Mouse (Mus musculus): ENCODE measurements at regions not wholly inside any gene's neighbourhood (a gene's known extent, or its start where the extent isn't known, plus 50 kb on each side); places are given as distances from the start of the nearest gene placed in this dataset.

DNA sequence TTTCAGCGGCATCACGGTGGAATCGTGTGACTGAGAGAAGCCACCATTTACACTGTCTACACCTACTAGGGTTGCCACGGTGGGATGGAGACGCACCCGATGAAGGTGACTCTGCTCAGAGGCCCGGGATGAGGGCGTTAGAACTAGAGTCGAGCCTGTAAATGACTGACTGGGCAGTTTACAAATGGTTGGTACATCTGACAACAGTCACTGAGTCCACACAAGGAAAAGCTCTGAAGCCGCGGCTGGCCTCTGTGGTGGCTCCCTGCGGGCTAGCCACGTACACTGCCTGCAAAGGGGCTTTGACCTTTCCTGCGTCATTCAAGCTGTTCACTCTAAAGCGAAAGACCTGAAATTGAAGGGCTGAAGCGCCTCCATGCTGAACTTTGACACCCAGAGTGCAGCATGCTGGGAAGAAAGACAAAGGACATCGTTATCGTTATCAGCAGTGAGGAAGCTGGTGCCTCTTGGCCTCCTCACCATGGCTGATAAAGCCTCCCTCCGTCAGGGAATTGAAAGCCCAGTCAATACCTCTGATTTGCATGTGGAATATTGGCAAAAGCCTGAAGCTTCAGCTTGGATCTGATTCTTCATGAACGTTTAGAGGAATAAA lies 462.1 kb upstream of the Arglu1 start:
- no peak for DNase-seq (ENCODE audit: low read depth, low spot score)

DNA sequence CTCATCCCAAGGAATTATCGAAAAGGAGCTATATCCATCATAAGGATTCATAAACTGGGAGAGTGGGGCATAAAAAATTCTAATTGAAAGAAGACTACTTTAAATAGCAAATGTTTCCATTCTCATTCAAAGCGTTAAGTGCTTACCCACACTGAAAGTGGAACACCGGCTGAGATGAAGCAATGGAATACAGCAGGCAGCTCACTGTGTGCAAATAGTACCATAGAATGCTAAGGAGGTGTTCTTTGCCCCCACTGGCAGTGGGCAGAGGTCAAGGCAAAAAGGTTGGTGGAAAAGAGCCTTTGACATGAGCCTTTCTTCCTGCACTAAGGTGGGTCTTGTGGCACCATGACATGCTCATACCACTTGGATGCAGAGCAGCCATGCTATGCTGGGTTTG lies 454.0 kb upstream of the Arglu1 start:
- DNase-seq (ENCODE audit: low read depth, low spot score) = no peak

DNA sequence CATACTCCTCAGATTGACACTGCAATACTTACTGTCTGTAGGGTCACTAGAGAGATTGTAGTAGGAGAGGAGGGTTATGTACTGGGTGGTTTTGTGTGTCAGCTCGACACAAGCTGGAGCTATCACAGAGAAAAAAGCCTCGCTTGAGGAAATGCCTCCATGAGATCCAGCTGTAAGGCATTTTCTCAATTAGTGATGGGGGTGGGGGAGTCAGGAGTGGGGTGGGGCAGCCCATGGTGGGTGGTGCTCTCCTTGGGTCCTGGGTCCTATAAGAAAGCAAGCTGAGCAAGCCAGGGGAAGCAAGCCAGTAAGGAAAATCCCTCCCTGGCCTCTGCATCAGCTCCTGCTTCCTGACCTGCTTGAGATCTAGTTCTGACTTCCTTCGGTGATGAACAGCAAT lies 449.5 kb upstream of the Arglu1 start:
- DNase-seq (ENCODE audit: low read depth, low spot score) = no peak

DNA sequence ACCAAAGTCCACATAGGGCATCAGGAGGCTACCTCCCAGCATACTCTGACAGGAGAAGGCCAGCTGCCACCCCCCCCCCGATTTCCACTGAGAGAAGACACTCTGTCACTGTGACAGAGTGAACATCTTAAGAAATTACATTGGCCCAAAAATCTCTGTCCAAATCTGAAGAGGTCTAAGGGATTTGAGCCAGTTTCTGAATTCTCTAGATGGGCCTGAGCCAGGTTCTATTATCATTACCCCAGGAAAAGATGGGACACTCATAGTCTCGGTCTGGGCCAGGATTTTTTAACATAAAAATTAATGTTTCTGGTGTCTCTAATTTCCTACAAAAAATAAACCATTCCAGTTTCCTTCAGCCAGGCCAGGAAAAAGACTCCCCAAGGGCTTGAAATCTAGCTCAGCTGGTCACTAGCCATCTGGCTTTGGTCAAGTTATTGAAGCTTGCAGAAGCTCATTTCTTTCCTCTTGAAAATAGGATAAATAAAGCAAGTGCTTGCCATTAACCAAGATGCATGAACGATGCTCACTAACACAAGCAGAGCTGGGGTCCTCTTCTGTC lies 448.8 kb upstream of the Arglu1 start:
- DNase-seq (ENCODE audit: low read depth, low spot score) = peak; percentile 59

DNA sequence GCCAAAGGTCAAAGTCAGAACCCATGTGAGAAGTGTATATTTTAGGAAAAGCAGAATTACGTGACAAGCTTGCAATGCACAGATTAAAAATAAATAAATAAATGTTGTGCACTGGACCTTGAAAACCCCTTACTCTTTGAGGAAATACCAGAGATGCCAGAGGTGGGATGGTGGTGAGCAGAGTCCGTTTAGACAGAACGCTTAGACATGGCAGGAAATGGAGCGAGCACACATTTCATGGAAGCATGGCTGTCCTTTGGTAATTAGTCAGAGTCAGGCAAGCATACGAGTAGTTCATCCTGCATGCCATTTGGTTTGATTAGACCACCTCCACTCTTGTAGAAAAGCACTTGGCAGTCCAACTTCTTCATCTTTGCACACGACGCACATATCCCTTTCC lies 443.4 kb upstream of the Arglu1 start:
- DNase-seq (ENCODE audit: low read depth, low spot score) = no peak

DNA sequence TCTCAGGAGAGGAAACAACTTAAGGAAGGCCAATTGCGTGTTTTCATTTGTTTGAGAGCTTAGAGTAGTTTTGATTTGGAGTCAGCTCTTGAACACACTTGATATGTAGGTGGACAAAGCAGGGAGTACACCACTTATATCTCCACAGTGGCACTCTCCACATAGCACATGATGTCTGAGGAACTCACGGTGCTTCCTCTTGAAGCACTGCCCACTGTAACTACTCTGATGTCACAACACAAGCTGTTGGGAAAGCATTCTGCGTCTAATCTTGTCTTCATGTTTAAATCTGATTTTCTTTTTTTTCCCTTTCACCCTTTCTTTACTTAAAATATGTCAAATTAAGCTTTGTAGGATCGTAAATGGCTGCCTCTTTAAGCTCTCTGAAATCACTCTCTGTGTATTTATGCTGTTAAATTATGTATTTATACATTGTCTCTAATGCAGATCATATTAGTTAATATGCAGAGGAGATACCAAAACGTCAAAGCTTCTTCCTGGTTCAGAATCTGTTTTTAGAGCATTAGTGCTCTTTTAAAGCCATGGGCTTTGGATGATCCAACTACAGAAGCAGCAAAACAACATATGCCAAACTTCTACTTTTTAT lies 442.4 kb upstream of the Arglu1 start:
- no peak for DNase-seq (ENCODE audit: low read depth, low spot score)

DNA sequence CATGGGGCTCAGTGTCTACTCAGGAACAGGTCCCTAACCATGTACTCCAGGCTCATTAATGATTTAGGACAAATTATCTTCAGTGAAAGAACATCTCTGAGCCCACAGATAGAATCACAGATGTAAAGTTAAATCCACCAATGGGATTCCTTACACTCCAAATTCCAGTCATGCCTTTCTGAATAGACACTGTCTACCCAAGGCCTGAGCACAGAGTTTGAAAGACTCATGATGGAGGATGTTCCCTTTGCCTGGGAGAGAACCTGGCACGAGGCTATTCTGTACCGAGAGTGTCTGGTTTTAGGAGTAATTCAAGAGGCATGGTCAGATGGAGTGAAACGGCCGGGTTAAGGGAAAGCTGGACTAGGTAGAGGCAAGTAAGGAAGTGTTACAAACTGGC lies 440.9 kb upstream of the Arglu1 start:
- DNase-seq (ENCODE audit: low read depth, low spot score) = no peak

DNA sequence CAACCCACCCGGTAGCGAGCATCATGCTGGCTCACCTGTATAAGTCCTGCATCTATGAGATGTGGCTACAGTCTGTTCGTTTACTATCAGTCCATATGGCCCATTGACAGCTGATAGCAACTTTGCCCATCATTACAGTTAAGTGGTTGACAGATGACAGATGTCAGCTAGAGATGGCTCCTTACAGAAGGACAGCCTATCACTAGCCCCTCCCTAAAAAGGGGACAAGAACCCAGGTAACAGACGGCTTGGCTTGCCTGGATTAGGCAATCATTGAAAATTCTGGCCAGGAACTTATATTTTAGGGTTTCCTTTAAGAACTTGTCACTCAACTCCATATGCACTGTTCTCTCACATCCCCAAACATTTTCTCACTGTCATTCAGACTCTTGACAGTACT lies 434.2 kb upstream of the Arglu1 start:
- no peak for DNase-seq (ENCODE audit: low read depth, low spot score)

DNA sequence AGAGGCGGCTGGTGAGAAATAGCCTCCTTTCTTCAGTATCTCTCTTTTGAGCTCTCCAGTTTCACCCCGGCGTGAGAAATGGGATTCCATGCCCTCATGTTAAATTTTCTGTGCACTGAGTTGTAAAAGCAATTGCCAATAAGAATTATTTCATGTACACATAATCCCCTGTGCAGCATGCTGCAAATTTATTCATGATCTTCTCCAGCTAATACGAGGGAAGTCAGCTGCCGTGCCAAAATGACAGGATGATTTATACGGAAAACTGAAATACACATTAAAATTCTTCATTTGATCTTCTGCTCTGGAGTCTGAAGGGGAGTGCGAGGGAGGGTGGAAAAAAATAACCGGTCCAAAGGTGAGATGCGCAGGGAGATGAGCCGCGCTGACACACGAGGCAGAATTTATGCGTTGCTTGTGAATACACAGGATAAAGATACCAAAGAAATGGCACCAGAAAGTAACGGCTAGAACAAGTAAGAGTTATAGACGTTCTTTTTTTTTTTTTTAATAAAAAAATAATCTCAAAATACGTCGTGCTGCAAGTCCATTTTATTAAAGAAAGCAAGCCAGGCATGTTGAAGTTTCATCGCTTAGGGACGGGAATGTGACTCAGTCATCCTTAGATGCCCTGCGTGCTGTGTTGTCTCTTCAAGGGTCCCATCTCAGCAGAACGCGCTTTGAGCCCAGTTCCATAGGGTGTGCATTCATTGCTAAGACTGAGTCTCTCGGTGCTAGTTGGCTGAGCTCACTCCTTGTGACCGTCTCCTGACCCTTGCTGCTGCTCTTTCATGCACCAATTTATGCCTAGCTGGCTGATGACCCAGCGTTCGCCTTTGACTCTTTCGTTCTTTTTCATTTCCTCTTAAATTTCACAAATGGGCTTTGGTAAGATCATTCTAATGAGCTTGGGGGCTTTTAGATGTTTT lies 427.8 kb upstream of the Arglu1 start:
- DNase-seq (ENCODE audit: low read depth, low spot score) = no peak

DNA sequence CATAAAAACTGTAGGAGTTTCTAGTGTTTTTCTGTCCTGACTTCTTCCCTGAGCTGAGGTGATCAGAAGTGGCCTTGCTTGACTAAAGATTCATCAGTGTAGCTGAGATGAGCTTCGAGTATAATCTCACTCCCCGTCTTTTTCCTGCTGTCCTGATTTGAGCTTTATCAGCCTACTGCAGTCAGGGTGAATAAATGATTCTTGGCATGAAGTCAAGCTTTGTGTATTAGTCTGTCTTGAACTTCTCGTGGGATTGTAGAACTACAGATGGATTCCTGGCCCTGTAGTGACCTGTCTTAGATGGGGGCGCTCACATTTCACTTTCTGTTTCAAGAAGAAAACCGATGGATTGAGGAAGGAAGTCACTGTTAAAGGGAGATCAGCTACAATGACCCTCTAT lies 405.7 kb upstream of the Arglu1 start:
- no peak for DNase-seq (ENCODE audit: low read depth, low spot score)

DNA sequence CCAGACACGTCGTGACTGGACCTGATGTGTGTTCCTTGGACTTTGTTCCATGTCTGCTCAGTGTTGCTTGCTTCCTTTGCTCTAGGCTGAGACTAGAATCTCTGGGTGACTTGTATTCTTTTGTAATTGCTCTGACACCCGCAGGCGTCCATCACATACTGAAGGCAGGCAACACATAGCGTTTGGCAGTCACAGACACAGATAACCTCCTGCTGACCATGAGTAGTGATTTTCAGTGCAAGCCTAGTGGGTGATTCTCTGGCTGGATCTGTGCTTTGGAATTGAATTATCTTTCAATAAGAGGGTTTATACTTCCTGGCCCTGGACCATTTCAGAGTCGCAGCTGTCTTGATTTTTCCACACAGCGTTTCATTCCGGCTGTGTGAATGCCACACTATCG lies 403.7 kb upstream of the Arglu1 start:
- DNase-seq (ENCODE audit: low read depth, low spot score) = no peak

DNA sequence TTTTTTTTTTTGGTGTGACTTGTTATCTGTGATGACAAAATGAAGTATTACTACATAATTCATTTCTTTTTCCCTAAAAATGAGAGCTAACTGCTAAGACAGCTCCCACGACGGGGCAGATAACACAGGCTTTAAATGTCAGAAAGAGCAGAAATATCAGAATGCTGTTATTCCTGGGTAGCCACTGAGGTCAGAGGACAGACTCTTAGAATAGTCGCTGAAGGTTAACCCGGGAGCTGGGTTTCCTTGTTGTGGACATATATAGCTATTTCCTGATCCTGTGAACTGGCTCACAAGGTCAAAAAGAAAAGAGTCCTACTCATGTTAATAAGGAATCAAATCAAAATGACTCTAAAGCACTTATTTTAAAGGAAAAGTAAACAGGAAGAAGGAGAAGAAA lies 403.0 kb upstream of the Arglu1 start:
- no peak for DNase-seq (ENCODE audit: low read depth, low spot score)

DNA sequence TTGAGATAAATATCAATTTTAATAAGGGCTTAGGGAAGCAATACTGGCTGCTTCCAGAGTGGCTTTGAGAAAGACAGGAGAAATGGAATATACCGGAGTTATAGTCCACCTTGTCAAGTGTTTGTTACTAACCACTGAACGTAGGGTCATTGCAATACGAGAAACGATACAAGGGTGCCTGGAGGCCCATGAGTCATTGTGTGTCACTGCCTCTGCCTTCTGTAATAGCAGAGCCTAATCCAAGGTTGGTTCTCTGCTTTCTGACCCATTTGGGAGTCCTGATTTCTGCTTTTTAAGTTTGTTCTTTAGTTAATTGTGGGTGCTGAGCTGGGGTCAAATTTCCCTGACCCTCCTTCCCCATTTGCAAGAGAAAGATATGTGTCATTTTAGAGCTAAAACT lies 382.4 kb upstream of the Arglu1 start:
- no peak for DNase-seq (ENCODE audit: low read depth, low spot score)

DNA sequence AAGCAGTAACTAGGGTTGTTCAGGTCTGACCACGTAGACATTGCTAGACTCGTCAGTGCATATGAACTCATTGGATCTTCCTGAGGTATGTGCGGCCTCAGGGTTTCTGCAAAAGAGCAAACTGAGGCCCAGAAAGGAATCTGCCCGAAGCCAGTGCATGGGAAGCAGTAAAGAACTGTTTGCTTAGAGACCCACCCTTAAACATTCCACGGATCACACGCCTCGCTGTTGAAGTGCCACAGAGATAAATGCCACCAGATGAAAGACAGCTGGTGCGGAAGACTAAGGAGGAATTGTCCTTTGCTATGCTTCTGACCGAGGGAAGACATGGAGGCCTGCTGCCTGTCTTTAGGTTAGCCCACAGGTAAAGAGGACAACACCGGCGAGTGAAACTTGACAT lies 382.0 kb upstream of the Arglu1 start:
- no peak for DNase-seq (ENCODE audit: low read depth, low spot score)

DNA sequence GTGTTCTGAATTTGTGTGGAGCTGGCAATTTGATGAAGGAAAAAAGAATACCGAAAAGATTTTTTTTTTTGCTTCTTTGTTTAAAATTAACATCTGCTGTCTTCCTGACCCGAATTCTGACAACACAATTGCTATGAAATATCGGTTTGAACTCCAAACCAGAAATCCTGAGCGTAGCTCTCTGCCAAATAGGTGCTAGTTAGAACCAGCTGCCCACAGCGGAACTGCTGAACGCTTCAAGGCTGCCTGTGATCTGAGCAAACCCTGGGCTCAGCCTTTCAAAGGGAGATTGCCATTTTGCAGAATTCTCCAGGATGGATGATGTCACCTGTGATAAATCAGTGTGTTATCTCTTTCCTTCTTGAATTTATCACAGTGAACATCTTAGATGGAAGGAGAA lies 380.6 kb upstream of the Arglu1 start:
- DNase-seq (ENCODE audit: low read depth, low spot score) = no peak

DNA sequence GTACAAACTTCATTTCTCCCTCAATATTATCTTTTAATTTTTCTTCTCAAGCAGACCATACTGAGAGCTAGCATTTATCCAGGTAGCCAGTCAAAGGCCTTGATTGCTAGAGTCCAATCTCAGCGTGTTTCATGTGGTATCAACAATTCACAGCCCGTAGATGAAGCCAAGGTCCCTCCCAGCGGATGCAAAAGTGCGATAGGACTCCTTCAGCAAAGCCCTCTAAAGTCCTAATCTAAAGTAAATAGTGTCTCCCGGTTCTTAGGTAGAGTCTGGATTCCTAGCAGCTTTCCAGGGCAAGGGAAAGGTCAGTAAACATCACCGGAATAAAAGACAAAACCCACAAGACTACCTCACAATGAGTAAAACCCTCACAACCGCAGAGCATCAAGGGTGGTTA lies 379.5 kb upstream of the Arglu1 start:
- no peak for DNase-seq (ENCODE audit: low read depth, low spot score)

DNA sequence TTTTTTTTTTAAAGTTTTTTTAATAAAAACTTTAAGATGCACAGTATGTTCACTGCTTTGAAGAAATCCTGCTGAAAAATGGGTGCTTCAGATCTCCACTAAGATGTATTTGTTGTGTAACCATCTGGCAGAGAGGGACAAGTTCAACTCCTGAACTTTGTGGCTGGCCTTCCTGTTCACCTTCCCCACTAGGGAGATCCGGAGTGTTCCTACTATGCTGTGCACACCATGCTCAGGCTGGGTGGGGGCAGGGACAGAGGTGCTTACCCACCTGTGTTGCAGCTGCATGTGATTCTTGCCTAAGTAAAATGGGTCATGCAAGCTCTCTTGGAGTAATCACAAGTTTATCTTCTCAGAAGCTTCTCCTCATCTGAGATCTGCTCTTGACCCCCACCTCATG lies 377.4 kb upstream of the Arglu1 start:
- DNase-seq (ENCODE audit: low read depth, low spot score) = no peak

DNA sequence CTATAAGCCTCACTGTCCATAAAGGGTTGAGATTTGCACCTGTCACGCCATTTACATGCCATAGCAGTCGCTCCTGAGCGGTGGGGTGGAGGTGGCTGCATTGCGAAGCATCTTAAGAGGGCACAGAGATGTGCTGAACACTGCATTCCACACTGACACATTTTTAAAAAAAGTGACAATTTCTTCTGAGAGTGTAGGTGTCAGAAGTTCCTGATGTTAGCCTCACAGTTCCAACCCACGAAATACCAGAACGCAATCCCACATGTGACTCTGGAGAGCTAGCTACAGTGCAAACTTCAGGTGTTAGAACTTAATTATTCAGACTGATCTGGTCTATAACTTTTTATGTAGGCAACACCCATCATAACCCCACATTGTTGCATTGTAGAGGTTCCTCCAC lies 369.8 kb upstream of the Arglu1 start:
- no peak for DNase-seq (ENCODE audit: low read depth, low spot score)

DNA sequence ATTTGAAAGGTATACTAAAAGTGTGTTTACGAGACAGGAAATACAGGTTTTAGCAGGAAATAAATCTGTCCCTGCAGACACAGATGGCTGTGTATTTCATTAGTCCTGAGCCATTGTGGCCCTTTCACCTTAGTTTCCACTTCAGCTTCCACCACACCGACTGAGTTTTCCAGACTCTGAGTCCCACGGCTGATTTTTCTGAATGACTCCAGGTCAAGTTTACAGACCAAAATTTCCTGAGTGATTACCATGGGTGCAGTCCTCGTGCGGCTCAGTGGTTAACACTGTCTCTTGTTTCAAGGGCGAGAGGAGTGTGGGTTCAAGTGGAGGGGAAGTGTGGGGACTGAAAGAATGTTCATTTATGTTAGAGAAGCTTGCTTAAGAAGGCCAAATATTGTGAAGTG lies 365.1 kb upstream of the Arglu1 start:
- no peak for DNase-seq (ENCODE audit: low read depth, low spot score)

DNA sequence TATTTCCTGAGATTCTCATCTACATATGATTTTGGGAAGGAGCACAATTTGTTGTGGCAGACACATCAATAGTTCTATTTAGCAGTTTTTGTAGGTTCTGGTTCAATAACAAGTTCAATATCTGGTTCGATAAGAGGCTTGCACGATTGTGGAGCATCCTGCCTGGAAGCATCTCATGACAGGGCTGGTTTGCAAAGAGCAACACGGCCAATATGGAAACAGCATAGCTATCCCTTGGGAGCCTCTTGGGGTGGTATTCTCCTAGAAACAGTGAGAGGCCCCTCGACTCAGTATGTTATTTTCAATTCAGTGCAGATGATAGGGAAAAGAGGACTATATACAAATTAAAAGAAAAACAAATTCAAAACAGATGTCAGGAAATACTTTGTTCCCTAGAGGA lies 364.5 kb upstream of the Arglu1 start:
- DNase-seq (ENCODE audit: low read depth, low spot score) = no peak

DNA sequence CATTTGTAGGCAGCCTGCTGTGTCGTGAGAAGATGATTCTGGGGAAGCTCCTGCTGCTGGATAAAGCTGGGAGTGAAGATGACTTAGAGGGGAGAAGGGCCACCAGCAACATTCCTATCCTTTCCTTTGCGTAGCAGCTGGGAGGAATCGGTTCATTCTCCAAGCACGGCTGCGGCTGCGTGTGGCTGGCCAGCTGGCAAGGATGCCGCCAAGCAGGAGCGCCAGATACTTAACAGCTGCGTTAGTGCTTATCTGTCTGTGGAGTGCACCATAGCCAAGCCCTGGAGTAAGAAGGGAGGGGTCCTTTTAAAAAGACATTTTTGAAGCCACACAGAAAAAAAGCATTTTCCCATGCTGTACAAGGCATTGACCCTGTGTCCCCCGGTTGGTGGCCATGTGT lies 361.4 kb upstream of the Arglu1 start:
- peak; percentile 36 for DNase-seq (ENCODE audit: low read depth, low spot score)

DNA sequence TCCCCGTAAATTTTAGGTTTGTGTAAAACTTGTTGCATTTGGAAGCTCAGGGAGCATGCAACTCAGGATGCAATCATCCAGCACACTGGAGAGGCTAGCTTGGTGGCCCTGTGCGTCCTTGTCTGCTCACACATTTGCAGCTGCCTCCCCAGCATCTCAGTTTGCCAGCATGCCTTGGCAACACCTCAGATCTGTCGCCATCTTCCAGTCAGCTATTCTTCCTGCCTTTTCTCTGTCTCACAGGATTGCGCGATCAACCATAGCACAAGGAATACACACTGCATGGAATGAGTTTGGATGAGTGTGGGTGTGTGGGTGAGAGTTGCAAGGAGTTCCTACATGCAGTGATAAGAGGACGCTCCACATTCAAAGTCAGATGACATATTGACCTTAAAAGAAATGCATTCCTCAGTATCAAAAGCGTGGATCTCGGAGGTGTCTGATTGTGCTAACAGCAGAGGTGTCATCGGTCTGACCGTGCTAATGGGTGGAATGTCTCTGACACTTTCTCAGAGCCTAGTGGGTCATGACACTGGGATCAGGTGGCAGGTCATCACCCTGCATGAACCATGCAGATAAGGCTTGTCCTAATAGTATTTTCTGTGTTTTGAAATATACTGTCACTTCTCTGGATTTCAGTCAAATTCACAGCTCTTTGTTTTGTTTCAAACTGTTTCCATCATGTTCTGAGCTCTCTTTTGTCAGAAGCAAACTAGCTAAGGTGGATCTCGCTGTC lies 360.6 kb upstream of the Arglu1 start:
- DNase-seq (ENCODE audit: low read depth, low spot score) = no peak

Measured in skeletal muscle tissue, adult 2 months (tissue).